Mouse (Mus musculus): ENCODE data around the gene Sept8.
A peak's percentile ranks its signal among the peaks of the same experiment; 100 is the strongest.

Gene Sept8

DNA sequence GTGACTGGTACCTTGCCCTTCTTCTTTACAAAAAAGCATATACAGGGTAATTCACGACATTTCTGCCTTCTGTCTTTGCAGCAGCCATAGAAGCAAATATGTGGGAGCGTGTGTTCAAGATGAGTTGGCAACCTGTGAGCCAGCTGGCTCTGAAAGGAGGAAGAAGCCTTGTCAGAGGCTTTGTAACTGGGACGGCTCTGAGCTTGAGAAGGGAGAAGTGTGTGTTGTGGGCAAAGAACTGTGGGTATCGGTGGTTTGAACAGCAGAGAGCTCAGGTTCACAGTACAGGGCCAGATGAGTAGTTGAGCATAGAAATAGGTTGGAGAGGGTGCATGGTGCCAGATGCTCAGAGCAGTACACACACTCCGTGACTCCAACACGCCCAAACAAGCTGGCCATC is 22.1 kb upstream of the Sept8 start:
- peak in 1 of 2 experiments; percentile 31 for DNase-seq

DNA sequence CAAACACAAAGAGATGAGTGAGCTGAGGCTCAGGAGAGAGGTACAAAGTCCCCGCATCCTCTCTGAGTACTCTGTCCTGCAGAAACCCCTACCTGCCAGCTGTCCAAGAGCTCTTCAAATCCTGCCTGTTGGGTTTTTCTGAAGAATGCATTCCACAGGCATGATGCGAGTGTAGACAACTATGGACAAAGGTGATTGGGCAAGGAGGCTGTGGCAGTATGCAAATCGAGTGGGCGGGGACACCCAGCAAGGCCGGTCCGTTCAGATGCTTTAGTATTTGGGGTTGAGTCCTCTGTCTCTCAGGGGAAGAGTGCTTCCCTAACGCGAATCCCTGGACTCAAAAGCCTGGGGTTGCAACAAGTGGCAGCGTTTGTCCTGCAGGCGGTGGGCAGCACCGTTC is 18.5 kb upstream of the Sept8 start:
- no peak for DNase-seq

DNA sequence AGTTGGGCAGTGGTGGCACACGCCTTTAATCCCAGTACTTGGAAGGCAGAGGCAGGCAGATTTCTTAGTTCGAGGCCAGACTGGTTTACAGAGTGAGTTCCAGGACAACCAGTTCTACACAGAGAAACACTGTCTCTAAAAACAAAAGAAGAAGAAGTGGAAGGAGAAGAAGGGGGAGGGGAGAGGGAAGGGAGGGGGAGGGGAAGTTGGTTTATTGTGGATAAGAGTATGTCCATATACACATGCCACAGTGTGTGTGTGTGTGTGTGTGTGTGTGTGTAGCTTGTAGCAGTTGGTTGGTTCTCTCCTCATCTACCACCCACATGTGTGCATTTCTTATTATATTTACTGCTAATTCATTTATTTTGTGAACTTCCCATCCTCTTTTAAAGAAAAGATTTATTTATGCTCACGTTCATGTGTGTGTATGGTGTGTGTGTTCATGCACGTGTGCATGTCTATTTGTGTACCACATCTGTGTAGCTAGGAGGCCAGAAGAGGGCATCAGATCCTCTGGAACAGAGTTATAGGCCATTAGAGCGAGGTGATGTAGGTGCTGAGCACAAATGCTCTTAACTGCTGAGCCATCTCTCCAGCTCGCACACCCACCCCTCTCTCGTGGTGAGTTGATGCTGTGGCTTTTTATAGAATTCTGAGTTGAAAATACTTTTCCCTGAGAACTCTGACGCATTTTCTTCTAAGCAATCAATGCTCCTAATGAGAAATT is 16.9 kb upstream of the Sept8 start:
- DNase-seq: no peak

DNA sequence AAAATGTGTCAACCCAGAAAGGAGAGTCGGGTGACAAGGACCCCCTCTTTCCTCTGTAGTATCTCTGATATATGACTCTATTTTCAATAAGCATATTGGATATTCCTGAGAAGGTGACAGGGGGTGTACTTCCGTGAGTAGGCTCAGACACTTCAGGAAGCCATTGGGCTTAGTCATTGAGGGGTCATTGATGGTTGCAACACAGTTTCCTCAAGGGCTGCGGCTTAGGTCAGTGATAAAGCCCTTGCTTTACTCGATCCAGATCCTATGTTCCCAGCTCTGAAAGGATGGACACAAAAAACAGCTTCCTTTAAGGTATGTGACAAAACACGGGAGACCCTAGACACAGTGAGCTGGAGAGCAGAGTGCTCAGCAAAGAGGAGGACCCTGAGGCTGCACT is 15.3 kb upstream of the Sept8 start:
- no peak for DNase-seq

DNA sequence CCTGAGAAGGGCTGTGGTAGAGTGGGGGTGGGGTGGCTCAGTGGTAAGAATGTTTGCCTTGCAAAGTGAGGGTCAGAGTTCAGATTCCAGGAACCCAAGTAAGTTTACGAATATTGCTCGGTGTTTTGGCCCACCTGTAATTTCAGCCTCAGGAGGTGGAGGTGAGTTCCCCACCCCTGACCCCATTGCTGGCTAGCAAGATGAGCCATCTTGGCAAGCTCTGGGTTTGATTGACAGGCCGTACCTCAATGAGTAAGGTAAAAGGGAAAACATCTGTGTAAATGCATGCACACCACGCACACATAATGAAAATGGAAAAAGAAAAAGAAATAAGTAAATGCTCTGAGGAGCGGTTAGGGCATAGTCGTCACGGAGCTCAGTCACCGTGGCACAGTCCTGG is 14.7 kb upstream of the Sept8 start:
- DNase-seq: no peak

DNA sequence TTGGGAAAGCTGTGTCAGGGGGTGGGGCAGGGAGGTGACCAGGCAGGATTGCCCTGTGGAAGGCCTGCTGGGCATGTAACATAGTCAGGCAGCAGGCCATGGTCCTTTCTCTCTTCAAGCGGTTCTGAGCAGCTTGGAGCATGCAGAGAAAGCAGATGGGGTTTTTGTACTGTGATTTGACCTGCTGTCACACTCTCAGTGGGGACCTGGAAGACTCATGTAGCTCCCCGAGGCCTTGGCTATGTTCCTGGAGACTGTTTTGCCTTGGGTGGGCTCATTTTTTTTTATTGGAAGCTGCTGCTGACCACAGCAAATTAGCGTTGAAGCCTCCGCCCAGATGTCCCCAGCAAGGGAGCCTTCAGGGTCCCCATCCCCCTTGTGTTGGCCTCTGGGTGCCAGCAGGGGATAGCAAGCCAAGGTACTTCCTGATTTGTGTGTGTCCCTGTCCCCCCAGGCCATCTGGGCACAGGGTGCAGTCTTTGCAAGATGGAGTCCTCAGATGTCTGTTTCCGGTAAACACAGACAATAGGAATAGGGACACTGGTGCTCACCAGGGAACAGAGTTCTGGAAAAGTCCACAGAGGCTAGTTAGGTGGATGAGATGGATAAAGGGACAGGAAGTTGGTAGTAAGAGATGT is 13.9 kb upstream of the Sept8 start:
- DNase-seq: no peak

DNA sequence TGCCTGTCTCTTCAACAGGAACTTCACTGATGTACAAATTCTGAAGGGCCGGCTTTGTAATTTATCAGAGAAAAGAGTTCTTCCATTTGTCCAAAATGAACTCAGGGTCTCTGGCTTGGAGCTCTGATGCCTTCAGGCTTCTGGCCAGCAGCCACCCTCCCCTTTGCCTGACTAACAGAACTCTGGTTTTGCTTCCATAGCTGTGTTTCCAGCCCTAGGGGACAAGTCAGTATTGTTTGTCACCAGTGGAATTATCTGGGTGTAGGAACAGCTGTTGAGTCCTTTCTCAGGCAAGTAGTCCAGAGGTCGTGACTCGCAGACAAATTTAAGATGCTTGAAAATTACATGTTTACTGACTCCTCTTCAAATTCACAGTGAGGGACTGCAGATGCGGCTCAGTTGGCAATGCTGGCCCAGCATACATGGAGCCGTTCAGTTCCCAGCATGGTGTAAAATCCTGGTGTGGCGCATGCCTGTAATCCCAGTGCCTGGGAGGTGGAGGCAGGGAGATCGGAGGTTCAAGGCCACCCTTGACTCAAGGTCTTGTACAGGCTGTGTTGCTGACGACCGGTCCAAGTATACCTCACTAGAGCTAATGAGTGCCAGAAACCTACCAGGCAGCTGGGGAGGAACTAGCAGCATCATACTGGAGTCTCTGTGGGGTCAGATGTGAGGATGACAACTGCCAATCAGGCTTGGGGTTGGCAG is 11.8 kb upstream of the Sept8 start:
- no peak for DNase-seq

DNA sequence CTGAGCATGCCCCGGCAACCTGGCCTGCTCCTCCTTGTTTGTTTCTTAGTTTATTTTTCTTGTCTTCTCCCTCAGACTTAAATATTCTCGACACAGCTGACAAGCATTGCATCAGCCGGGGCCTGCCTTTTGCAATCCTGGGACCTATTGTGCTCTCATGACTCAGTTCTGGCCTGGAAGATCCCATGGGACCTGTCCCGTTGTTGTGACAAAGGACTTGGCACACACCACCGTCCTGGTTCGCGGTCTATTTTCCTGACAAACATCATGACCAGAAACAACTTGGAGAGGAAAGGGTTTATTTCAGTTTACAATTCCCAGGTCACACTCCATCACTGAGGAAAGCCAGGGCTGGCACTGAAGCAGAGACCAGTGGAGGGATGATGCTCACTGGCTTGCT is 10.9 kb upstream of the Sept8 start:
- DNase-seq: no peak

DNA sequence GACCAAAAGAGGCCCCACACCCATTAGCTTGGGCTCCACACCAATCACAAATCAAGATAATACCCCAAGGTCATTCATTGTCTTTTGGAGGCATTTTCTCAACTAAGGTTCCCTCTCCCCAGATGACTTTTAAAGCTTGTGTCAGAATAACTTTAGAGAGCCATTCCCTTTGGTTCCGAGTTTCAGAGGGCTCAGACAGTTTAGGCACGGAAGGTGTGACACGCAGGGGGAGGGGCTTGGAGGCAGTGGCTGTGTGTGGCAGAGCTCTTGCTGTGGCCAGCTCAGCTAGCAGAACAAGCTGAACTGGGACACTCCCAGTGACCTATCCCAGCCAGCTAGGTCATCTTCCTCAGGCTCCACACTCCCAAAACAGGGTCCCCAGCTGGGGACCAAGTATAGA is 10.5 kb upstream of the Sept8 start:
- no peak for DNase-seq

DNA sequence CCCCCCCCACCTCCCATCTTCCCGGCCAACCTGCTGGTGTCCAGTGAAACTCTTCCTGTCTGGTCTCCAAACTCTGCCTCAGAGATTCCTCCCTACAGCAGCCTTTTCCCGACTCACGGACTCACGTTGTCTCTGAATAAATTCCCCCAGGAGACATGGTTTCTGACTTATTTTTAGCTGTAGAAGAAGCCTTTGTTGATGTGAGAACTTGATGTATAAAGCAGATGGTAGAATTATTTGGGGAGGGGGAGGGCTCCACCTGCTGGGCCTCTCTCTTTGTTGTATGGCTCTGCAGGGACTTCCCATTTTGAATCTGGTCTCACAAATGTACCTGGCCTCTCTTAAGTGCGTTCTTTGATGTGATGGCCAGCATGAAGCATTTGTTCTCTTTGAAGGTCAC is 8.7 kb upstream of the Sept8 start:
- DNase-seq: no peak

DNA sequence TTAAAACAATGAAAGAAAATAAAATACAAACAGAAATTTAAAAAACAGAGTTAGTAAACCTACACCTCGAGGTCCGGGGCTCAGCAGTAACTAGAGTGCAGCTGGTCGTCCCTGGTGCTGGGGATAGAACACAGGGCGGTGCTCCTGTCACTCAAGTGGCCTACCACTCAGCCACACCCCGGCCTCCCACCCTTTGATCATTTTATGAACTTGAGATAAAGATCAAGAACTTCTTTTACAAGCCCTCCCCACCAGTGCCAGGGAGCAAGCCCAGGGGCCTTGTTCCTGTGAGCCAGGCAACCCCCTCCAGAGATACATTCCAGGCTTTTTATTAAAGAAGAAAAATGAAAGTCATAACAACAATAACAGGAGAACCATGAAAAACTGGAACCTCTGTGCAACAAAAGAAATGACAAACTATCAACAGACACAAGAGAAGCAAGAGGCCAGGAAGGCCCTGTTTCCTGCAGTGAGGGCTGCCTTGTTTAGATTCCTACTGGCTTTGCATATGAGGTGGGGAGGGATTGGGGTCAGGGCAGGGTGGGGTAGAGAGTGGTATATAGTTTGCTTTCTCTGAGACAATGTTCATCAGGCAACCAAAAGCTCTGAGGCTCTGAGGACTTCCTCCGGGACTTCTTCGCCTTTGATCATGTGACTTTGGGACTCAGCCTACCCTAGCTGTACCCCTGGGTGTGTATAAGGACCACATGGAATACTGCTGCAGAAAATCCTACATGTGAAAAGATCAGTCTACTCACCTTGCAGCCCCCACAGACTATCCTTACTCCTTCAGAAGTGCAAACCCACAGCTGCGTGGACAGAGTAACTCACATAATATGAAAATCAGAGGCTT is 2.1 kb upstream of the Sept8 start:
- peak; percentile 32 to 49 for DNase-seq

DNA sequence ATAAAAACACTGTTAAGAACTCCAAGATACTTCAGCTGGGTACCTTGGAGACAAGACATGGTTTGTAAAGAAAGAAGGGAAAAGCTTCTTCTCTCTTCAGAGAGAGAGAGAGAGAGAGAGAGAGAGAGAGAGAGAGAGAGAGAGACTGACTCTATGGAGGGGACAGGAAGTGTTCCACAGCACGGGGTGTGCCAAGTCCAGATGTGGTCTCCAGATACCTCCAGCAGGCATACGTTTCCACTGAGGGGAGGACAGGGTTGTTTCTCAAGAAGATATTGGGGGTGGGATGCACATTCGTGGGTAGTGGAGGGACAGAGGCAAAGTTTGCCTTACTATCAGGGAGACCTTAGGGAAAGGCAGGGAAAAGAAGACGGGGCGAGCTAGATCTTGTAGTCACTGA is 298 bp upstream of the Sept8 start:
- DNase-seq: no peak

DNA sequence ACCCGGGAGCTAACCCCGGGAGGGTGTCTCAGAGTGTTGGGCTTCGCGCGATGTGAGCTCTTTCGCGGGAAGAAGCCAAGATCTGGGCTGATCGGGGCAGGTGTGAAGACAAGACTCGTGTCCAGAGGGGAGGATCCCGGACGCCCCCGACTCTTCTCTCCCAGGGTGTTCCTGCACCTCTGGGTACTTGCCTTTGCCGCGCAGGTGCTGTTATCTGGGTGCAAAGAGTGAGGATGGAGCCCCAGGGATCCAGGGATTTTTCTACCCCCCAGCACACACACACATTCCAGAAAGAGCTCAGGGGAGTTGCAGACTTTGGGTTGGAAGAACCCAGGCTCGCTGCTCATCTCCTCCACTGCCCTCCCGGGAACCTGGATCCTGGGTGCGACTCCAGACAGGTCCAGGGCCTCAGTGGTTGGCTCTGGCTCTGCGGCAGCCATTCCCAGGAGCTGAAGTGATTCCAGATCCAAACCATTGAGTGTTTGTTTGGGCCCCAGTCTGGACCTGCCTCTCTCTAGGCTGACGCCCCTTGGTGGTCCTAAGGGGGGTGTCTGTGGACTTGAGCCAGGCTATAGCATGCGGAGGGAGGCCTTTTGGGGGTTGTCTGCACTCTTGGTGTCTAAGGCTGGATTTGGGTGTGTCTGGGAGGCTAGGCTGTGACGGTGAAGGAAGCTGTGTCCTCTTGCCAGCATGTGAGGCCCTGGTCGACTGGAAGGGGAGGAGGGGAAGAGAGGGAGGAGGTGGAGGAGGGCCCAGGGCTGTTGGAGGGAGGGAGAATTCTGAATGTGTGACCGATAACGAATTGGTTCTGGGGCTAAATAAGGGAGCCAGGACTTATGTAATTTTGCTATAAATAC is 1.3 kb downstream of the Sept8 start:
- no peak for DNase-seq

DNA sequence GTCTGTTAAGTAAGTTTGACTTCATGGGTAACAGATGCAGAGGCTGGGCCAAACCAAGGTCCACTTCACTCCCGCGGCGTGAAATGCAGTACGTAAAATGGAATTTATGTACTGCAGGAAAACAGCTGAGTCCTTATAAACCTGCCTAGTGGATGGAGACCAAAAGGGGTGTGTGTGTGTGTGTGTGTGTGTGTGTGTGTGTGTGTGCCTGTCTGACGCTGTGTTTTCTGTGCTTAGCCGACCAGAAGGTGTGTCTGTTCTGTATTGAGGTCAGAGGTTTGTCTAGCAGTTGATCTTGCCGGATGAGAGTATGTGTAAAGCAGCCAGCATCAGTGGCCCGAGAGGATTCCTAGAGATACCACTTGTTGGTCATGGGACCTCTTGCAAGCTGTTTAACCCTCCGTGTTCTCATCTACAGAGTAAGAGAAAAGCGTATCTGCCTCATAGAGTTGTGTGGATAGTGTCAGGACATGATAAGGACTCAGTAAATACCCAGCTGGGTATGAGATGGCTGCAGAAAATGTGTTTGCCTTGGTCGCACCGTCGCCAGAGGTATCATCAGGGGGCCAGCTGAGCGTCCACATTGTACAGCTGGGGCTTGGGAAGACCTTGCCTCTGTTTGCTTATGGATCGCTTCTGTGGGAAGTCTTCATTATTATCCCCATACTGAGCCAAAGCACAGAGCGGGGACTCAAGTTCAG is 2.2 kb downstream of the Sept8 start:
- DNase-seq: no peak

DNA sequence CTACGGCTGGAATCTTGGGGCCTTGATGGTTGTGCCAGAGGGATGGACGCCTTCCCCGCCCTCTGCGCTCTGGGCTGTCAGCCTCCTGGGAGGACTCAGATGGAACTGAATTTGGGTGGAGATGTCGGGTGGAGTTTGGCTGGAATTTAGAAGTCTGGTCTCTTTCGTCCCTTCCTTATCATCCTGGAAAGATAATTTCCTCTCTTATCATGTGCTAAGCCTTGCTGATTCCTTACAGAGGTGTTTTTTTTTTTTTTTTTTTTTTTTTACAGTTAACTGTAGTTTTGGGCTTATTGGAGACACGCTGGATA is 2.7 kb downstream of the Sept8 start:
- no peak for DNase-seq

DNA sequence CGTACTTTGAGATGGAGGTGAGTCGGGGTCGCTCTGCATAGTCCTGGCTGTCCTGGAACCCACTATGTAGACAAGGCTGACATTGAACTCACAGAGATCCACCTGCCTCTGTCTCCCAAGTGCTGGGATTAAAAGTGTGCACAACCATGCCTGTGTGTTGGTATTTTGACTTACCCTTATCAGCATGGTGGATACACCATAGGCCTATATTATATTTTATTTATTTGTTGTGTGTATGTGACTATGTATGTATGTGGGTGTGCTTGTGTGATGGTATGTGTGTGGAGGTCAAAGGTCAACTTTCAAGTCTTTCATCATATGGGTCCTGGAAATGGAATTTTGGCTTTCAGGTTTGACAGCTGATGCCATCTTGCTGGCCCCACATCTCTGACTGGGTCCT is 3.3 kb downstream of the Sept8 start:
- no peak for DNase-seq

DNA sequence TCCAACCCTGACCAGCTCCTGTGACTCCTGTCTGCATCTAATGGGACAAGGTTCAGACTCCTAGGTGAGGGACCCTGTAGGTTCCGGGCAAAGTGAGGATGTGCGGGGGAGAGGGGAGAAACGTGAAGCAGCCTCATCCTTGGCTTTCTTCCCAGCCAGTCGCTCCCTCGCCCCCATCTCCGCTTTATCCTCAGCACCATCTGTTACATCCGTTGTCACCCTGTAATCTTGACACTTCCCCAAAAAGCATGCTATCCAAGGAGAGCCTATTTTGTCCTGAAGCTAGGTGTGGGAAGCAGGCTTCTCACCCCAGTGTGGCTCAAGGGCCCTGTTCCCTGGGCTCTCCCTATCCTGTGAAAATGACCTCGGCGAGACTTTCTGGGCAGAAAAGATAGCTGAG is 3.9 kb downstream of the Sept8 start:
- DNase-seq: no peak

DNA sequence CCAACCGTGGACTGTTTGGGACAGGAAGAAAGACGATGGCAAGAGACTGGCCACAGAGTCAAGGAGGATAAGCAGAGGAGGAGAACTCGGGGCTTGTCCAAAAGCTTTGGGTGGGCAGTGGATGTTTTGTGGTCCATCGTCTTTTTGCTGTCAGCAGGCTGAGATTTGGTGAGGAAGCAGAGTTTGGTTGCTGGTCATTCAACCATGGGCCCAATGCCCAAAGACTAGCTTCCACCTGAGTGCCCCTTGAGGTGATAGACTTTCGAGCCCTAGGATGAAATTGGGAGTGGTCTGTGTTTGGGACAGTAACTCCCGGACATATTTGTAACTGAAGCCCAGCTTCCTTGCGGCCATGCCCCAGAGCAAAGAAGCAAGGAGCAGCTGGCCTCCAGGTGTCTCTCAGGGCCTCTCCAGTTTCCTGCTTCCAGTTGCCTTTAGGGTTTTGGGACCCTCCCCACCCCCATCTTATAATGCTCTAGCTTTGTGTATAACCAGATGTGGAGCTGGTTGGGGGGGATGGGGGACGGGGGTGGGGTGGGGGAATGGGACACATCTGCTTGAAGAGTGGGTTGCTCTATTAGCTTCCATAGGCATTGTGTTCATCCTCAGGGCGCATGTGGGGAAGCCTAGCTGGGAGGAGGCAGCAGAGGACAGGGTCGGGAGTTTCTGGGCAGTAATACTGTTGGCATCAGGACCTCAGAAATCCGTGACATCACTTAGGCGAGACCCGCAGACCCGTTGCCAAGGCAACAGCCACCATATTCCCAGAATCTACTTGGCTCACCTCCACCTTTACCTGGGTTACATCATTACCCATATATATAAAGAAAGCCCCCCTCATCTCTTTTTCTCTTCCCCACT is 4.7 kb downstream of the Sept8 start:
- no peak for DNase-seq

DNA sequence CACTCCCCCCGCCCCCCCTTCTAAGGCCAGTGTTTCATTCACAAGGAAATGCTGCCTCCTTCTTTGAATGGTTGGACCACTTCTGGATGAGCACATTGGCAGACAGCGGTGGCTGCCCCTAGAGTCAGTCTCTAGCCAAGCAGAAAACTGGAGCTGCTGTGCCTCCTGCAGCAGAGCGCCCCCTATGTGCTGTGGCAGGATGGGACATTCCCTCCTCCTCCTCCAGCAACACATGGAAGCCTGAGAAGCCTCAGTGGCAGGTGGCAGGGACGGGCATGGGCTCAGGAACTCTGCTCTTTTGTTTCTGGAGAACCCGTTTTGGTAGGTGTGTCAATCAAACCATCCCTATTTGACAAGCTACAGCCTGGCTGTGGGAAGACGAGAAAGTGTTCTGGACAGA is 5.8 kb downstream of the Sept8 start:
- DNase-seq: peak; percentile 20 to 24

DNA sequence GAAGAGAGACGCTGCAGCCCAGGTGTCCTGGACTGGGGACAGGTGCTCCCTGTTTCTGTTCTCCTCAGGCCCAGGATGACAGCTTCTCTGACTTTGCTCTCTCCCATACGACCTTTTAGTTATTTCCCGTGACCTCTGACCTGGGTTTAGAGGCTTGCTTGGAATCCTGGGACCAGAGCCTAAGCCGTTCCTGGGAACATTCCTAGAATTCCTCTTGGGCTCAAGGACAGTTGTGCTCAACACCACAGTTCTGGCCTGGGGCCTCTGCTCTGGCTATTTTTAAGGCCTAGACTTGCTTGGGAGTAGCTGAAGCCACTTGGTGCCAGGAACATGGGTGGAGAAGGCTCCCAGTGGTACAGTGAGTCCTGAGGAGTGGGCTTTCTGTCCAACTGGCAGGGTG is 6.4 kb downstream of the Sept8 start:
- no peak for DNase-seq

All from thymus, postnatal 36 days (tissue).